Comparison of ENCODE assay signal across 9 mouse cellular contexts in the genomic region with DNA sequence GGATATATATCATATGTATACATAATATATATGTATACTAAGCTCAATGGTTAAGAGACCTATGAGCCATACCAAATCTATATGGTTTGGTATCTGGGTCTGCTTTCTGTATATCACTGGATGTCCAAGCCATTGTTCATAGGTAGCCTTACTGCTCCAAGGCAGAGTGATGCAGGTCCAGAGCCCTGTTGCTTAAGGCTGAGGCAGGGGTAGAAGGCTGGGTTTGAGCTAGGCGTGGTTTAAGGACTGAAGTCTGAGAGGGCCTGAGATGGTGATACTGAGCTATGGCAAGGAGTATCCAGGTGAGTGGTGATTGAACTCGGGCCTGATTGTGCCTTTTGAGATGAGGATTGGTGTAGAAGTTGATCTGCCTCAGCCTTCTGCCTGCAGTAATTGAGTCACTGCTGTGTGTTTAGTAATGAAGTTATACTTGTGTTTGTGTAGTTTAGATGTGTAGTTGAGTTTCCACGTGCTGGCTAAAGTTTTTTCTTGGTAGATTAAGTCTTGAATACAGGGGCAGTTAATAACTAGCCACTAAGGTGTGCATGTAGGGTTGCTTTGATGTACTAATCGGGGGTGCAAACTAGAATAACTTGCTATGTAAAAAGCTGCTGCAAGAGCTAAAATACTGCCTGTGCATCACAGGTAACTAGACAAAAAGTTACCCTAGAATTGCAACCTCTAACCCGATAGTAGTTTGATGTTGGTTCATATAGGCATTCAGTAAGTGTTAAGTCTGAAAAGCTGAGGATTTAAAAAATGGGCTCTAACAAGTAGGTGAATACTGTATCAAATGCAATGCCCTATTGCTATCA. TPM values are rescaled to one million over a fixed set of nuclear protein-coding genes. Genes with fewer than 3 reads are reported as not detected.
DNase-seq lines count a peak whose midpoint lies in the region; ATAC-seq lines count a peak whose summit lies in the region.
"Had no signal": no experiment of that assay in that cellular context is flagged by ENCODE, and none has a peak within 500 bp of the region (broad histone marks: within the 10 kb centered on the region; RNA-seq: fewer than 3 reads in every experiment).

No protein-coding gene starts in this region.

- H3K36me3 ChIP-seq in midbrain, embryonic 10.5 days, result peaks cover 59% of the 10 kb centered on the region
- H3K36me3 ChIP-seq in midbrain, embryonic 11.5 days (ENCODE audit: control insufficient read depth, insufficient read depth, low read length), result peaks cover 10% of the 10 kb centered on the region
- H3K36me3 ChIP-seq in limb, embryonic 13.5 days, result peaks cover 40% of the 10 kb centered on the region

- H3K4me2 ChIP-seq in midbrain, embryonic 11.5 days, result no peak overlapping the region; the same call in 1 of the 2 replicates
- H3K4me2 ChIP-seq in limb, embryonic 13.5 days (replicated peaks), result peak overlapping the region; percentile 87

- peak overlapping the region; percentile 99; the same call in 1 of the 2 replicates for H3K4me3 ChIP-seq in midbrain, embryonic 10.5 days
- H3K4me3 ChIP-seq in midbrain, embryonic 11.5 days (ENCODE audit: low read depth, low read length), result no peak overlapping the region
- H3K4me3 ChIP-seq in limb, embryonic 13.5 days, result peak overlapping the region; percentile 98

- H3K9ac ChIP-seq in midbrain, embryonic 11.5 days (ENCODE audit: low read length), result no peak overlapping the region
- peak overlapping the region; percentile 94; the same call in 1 of the 2 replicates for H3K9ac ChIP-seq in limb, embryonic 13.5 days

- H3K9me3 ChIP-seq in midbrain, embryonic 10.5 days (replicated peaks), result no peaks in the 10 kb centered on the region
- no peaks in the 10 kb centered on the region for H3K9me3 ChIP-seq in midbrain, embryonic 11.5 days (ENCODE audit: control insufficient read depth, low read length)
- no peaks in the 10 kb centered on the region for H3K9me3 ChIP-seq in limb, embryonic 13.5 days

- 53% methylated on average over 5 of the region's 5 CpGs for WGBS in midbrain, embryonic 10.5 days
- WGBS in midbrain, embryonic 11.5 days, result 43% methylated on average over 5 of the region's 5 CpGs
- 39% methylated on average over 5 of the region's 5 CpGs for WGBS in limb, embryonic 13.5 days

- no peaks in the 10 kb centered on the region for H3K27me3 ChIP-seq in midbrain, embryonic 10.5 days (ENCODE audit: low read depth, poor library complexity, severe bottlenecking)
- H3K27me3 ChIP-seq in midbrain, embryonic 11.5 days (ENCODE audit: control insufficient read depth, insufficient read depth, low read length), result no peaks in the 10 kb centered on the region
- H3K27me3 ChIP-seq in limb, embryonic 13.5 days, result no peaks in the 10 kb centered on the region

- ATAC-seq in midbrain, embryonic 11.5 days (ENCODE audit: low FRiP score), result no peak
- no peak for ATAC-seq in limb, embryonic 13.5 days (ENCODE audit: low FRiP score, low read depth)

- DNase-seq in cerebellum, adult 11-12 months, result peak; percentile 9
- DNase-seq in cerebellum, adult 9-11 months, result no peak
- DNase-seq in midbrain, embryonic 10.5 days (ENCODE audit: low spot score), result no peak
- no peak for DNase-seq in midbrain, embryonic 11.5 days (ENCODE audit: low spot score, missing footprints)
- DNase-seq in layer of hippocampus, adult 9-10 months (ENCODE audit: low spot score), result no peak
- no peak for DNase-seq in left cerebral cortex, postnatal 25 days (ENCODE audit: low spot score in 2 of 2)
- DNase-seq in right cerebral cortex, postnatal 25 days, result no peak
- DNase-seq: adrenal gland, postnatal 25 days had no signal

- H3K4me1 ChIP-seq in midbrain, embryonic 10.5 days, result peaks cover 73% of the 10 kb centered on the region
- peaks cover 20% of the 10 kb centered on the region for H3K4me1 ChIP-seq in midbrain, embryonic 11.5 days (ENCODE audit: control insufficient read depth, insufficient read depth, low read length)
- peaks cover 52% of the 10 kb centered on the region for H3K4me1 ChIP-seq in limb, embryonic 13.5 days

- intact Hi-C loops in left cerebral cortex, postnatal 25 days (cut with DNase I), result no loop called here

- no peak overlapping the region for H3K27ac ChIP-seq in midbrain, embryonic 10.5 days (replicated peaks)
- H3K27ac ChIP-seq in midbrain, embryonic 11.5 days (ENCODE audit: low read depth, low read length), result no peak overlapping the region
- peak overlapping the region; percentile 69; the same call in 1 of the 2 replicates for H3K27ac ChIP-seq in limb, embryonic 13.5 days

RNA-seq across cellular contexts. Expression of a gene that starts 1.1 kb away (rescaled TPM):
- polyA plus RNA-seq in midbrain, embryonic 10.5 days (2016; fragmentation: Nextera tagmentation; extraction: Ambion mirVana), result 52.5 and 61.2 TPM in 2 replicates
- 27.6 and 32.2 TPM in 2 replicates for polyA plus RNA-seq in midbrain, embryonic 11.5 days (2014; fragmentation: Nextera tagmentation; extraction: Ambion mirVana)
- polyA plus RNA-seq in limb, embryonic 13.5 days (2015; fragmentation: Nextera tagmentation; extraction: Ambion mirVana), result 46.1 and 48.2 TPM in 2 replicates
- 10 to 100 TPM; 61.4 to 75.7 TPM for total RNA-seq in left cerebral cortex, postnatal 25 days (2021)

RNA-seq across cellular contexts. Expression of a gene that starts 4.7 kb away (rescaled TPM):
- polyA plus RNA-seq in midbrain, embryonic 10.5 days (2016; fragmentation: Nextera tagmentation; extraction: Ambion mirVana), result 1,126 and 1,338 TPM in 2 replicates
- polyA plus RNA-seq in midbrain, embryonic 11.5 days (2014; fragmentation: Nextera tagmentation; extraction: Ambion mirVana), result 1,161 and 1,182 TPM in 2 replicates
- polyA plus RNA-seq in limb, embryonic 13.5 days (2015; fragmentation: Nextera tagmentation; extraction: Ambion mirVana), result 1,446 and 1,459 TPM in 2 replicates
- 100 to 1,000 TPM; 208 to 218 TPM for total RNA-seq in left cerebral cortex, postnatal 25 days (2021)

RNA-seq across cellular contexts. Expression of a gene that starts 57.5 kb away (rescaled TPM):
- 27.9 and 28.9 TPM in 2 replicates for polyA plus RNA-seq in midbrain, embryonic 10.5 days (2016; fragmentation: Nextera tagmentation; extraction: Ambion mirVana)
- 7.3 and 7.7 TPM in 2 replicates for polyA plus RNA-seq in midbrain, embryonic 11.5 days (2014; fragmentation: Nextera tagmentation; extraction: Ambion mirVana)
- polyA plus RNA-seq in limb, embryonic 13.5 days (2015; fragmentation: Nextera tagmentation; extraction: Ambion mirVana), result 46.9 and 54.0 TPM in 2 replicates
- 10 to 100 TPM; 19.9 to 21.0 TPM for total RNA-seq in left cerebral cortex, postnatal 25 days (2021)
